Mouse (Mus musculus) testis, adult 2 months (tissue): ENCODE data around the gene Mgat2.

Source experiments
- CTCF ChIP-seq: fragments of 200-500 bp; IDR thresholded peaks from 2 replicates; pipeline ENCODE4 v1.5.1; 2012; ENCODE audit warnings: low read depth, mild to moderate bottlenecking, inconsistent platforms, low read length, moderate library complexity; ENCODE audit not compliant: control insufficient read depth, insufficient read depth, insufficient replicate concordance
- POLR2A ChIP-seq: fragments of 200-500 bp; IDR thresholded peaks from 2 replicates; pipeline ENCODE4 v1.6.1; 2012; ENCODE audit warnings: low read depth, mild to moderate bottlenecking, inconsistent platforms, low read length, moderate library complexity; ENCODE audit not compliant: control insufficient read depth

GRCm38 (mm10) chr12:69186811-69187471 is 3.0 kb downstream of the Mgat2 start:
- no peak for TF ChIP-seq CTCF
- TF ChIP-seq POLR2A: no peak
